Mouse (Mus musculus): ENCODE results near the gene Ensa. TPM values are rescaled to one million over a fixed set of nuclear protein-coding genes. Genes with fewer than 3 reads are reported as not detected.
"Not testable (repeated sequence)": the region's sequence is repeated elsewhere in the genome, so short reads cannot be mapped to it uniquely, and the experiment has no call there.

Ensa gene
- total RNA-seq, 2 experiments from 2014 or later = 231 to 238 TPM

- DNase-seq (ENCODE audit: extremely low spot score in 1 of 2, low spot score in 2 of 2) = no peak
- intact Hi-C loops (cut with DNase I) = no loop called here
These were observed 8.1 kb downstream of the Ensa start for GRCm38 (mm10) chr3:95632648-95633588.

- intact Hi-C loops (cut with DNase I) = no loop called here
These were observed 10.8 kb downstream of the Ensa start for GRCm38 (mm10) chr3:95635636-95636035.

GRCm38 (mm10) chr3:95636072-95636471 is 11.3 kb downstream of the Ensa start:
- intact Hi-C loops (cut with DNase I) = no loop called here
- no peak for DNase-seq (ENCODE audit: extremely low spot score in 1 of 2, low spot score in 2 of 2)

More at GRCm38 (mm10) chr3:95635636-95636035, 10.8 kb downstream of the Ensa start:
- no peak for DNase-seq (ENCODE audit: extremely low spot score in 1 of 2, low spot score in 2 of 2)

- no peak for DNase-seq (ENCODE audit: extremely low spot score in 1 of 2, low spot score in 2 of 2)
- intact Hi-C loops (cut with DNase I) = no loop called here
These were observed 14.9 kb downstream of the Ensa start for GRCm38 (mm10) chr3:95639694-95640093.

GRCm38 (mm10) chr3:95643097-95643496 is 18.3 kb downstream of the Ensa start:
- intact Hi-C loops (cut with DNase I) = no loop called here
- DNase-seq (ENCODE audit: extremely low spot score in 1 of 2, low spot score in 2 of 2) = no peak

- intact Hi-C loops (cut with DNase I) = no loop called here
- DNase-seq (ENCODE audit: extremely low spot score in 1 of 2, low spot score in 2 of 2) = peak in 1 of 2 experiments; percentile 71
These were observed 20.8 kb downstream of the Ensa start for GRCm38 (mm10) chr3:95645313-95646235.

GRCm38 (mm10) chr3:95648016-95648415 is 23.2 kb downstream of the Ensa start:
- no peak for DNase-seq (ENCODE audit: extremely low spot score in 1 of 2, low spot score in 2 of 2)
- intact Hi-C loops (cut with DNase I) = no loop called here

- no peak for DNase-seq (ENCODE audit: extremely low spot score in 1 of 2, low spot score in 2 of 2)
- intact Hi-C loops (cut with DNase I) = no loop called here
These were observed 25.7 kb downstream of the Ensa start for GRCm38 (mm10) chr3:95650276-95651032.

GRCm38 (mm10) chr3:95651033-95651373 is 26.2 kb downstream of the Ensa start:
- DNase-seq (ENCODE audit: extremely low spot score in 1 of 2, low spot score in 2 of 2) = no peak
- intact Hi-C loops (cut with DNase I) = no loop called here

GRCm38 (mm10) chr3:95651391-95652203 is 26.8 kb downstream of the Ensa start:
- no peak for DNase-seq (ENCODE audit: extremely low spot score in 1 of 2, low spot score in 2 of 2)
- intact Hi-C loops (cut with DNase I) = no loop called here

GRCm38 (mm10) chr3:95652204-95652811 is 27.5 kb downstream of the Ensa start:
- intact Hi-C loops (cut with DNase I) = no loop called here
- no peak for DNase-seq (ENCODE audit: extremely low spot score in 1 of 2, low spot score in 2 of 2)

GRCm38 (mm10) chr3:95652871-95653270 is 28.1 kb downstream of the Ensa start:
- DNase-seq (ENCODE audit: extremely low spot score in 1 of 2, low spot score in 2 of 2) = no peak
- intact Hi-C loops (cut with DNase I) = no loop called here

- intact Hi-C loops (cut with DNase I) = no loop called here
These were observed 28.8 kb downstream of the Ensa start for GRCm38 (mm10) chr3:95653473-95654034.

GRCm38 (mm10) chr3:95654371-95654770 is 29.6 kb downstream of the Ensa start:
- DNase-seq (ENCODE audit: extremely low spot score in 1 of 2, low spot score in 2 of 2); intact Hi-C loops (cut with DNase I): not testable (repeated sequence)

More at GRCm38 (mm10) chr3:95653473-95654034, 28.8 kb downstream of the Ensa start:
- peak in 1 of 2 experiments; percentile 29 for DNase-seq (ENCODE audit: extremely low spot score in 1 of 2, low spot score in 2 of 2)

GRCm38 (mm10) chr3:95655437-95655836 is 30.6 kb downstream of the Ensa start:
- intact Hi-C loops (cut with DNase I) = no loop called here
- no peak for DNase-seq (ENCODE audit: extremely low spot score in 1 of 2, low spot score in 2 of 2)

- DNase-seq (ENCODE audit: extremely low spot score in 1 of 2, low spot score in 2 of 2) = no peak
- intact Hi-C loops (cut with DNase I) = no loop called here
These were observed 32.3 kb downstream of the Ensa start for GRCm38 (mm10) chr3:95657108-95657507.

- DNase-seq (ENCODE audit: extremely low spot score in 1 of 2, low spot score in 2 of 2) = no peak
- intact Hi-C loops (cut with DNase I) = no loop called here
These were observed 32.9 kb downstream of the Ensa start for GRCm38 (mm10) chr3:95657711-95658110.
